23 mouse cellular contexts compared by ENCODE assay signal in the genomic region with DNA sequence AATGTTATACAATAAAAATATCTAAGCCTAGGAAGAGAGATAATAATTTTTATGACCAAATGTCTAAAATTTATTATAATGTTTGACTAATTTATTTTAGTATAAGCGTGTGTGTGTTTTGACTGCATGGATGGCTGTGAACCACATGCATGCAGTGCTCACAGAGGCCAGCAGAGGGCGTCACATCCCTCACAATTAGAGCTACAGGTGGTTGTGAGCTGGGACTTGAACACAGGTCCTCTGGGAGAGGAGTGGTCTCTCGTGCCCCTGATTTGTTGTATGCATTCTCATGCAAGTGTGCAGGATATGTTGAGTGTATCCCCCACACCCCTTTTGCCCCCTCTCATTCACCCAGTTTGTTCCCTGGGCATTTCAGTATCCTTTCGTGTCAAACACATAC. TPM values are rescaled to one million over a fixed set of nuclear protein-coding genes. Genes with fewer than 3 reads are reported as not detected.
DNase-seq lines count a peak whose midpoint lies in the region; ATAC-seq and TF ChIP-seq lines count a peak whose summit lies in the region.
"Had no signal": no experiment of that assay in that cellular context is flagged by ENCODE, and none has a peak within 500 bp of the region (broad histone marks: within the 10 kb centered on the region; RNA-seq: fewer than 3 reads in every experiment).

No protein-coding gene starts in this region.

- DNase-seq in gastrocnemius, adult 2 months = no peak
- DNase-seq in gastrocnemius, adult 18-20 months (ENCODE audit: low spot score) = no peak
- DNase-seq in liver, postnatal 0 days = no peak
- DNase-seq in liver, embryonic 11.5 days (ENCODE audit: low spot score) = no peak
- DNase-seq in left cerebral cortex, postnatal 4 days = no peak
- DNase-seq in left cerebral cortex, postnatal 10 days (ENCODE audit: extremely low spot score in 1 of 2, low spot score in 2 of 2) = no peak
- DNase-seq: adrenal gland, postnatal 14 days; gastrocnemius, postnatal 36 days; kidney, adult 18-20 months; liver, embryonic 13.5 days had no signal

- TF ChIP-seq CTCF in gastrocnemius, adult 2 months (IDR thresholded peaks at IDR 0.05) = peak; percentile 30; the same call in 1 of the 2 replicates
- TF ChIP-seq CTCF in liver, postnatal 0 days (IDR thresholded peaks at IDR 0.05; ENCODE audit: low read depth) = peak; percentile 58
- peak; percentile 66 for TF ChIP-seq CTCF in E14TG2a.4 (conservative IDR thresholded peaks at IDR 0.05; ENCODE audit: low read length)
- TF ChIP-seq CTCF in cortical plate, adult 2 months (IDR thresholded peaks at IDR 0.05; ENCODE audit: extremely low read depth, insufficient read depth, low read length) = 0 out of 2 replicates have a peak, but pooled peaks have one; percentile 3

- no peaks in the 10 kb centered on the region for H3K4me1 ChIP-seq in liver, postnatal 0 days (ENCODE audit: insufficient read depth)
- peaks cover 4% of the 10 kb centered on the region; the same call in 1 of the 2 replicates for H3K4me1 ChIP-seq in liver, embryonic 11.5 days (replicated peaks; ENCODE audit: control insufficient read depth, insufficient read depth, low read length)
- peaks cover 44% of the 10 kb centered on the region for H3K4me1 ChIP-seq in E14TG2a.4 (replicated peaks; ENCODE audit: low read depth, low read length)
- no peaks in the 10 kb centered on the region; the same call in 1 of the 2 replicates for H3K4me1 ChIP-seq in cortical plate, adult 2 months (ENCODE audit: control insufficient read depth, insufficient read depth, low read length)
- H3K4me1 ChIP-seq: embryonic facial prominence, embryonic 15.5 days; liver, embryonic 13.5 days had no signal

- intact Hi-C loops in gastrocnemius, adult 2 months (cut with DNase I) = no loop called here
- intact Hi-C loops in left cerebral cortex, postnatal 4 days (cut with DNase I) = no loop called here
- intact Hi-C loops in left cerebral cortex, postnatal 10 days (cut with DNase I) = no loop called here

- no peak overlapping the region for H3K9ac ChIP-seq in liver, postnatal 0 days (replicated peaks)
- no peak overlapping the region for H3K9ac ChIP-seq in liver, embryonic 11.5 days (ENCODE audit: low read depth, low read length)
- H3K9ac ChIP-seq: embryonic facial prominence, embryonic 15.5 days; liver, embryonic 13.5 days; neural tube, embryonic 12.5 days had no signal

- no peaks in the 10 kb centered on the region for H3K9me3 ChIP-seq in liver, postnatal 0 days (ENCODE audit: low read length)
- H3K9me3 ChIP-seq in liver, embryonic 11.5 days (ENCODE audit: control insufficient read depth, low read length) = no peaks in the 10 kb centered on the region
- no peaks in the 10 kb centered on the region for H3K9me3 ChIP-seq in E14TG2a.4 (ENCODE audit: low read length)
- H3K9me3 ChIP-seq: embryonic facial prominence, embryonic 15.5 days; hindbrain, embryonic 10.5 days; liver, embryonic 13.5 days; neural tube, embryonic 12.5 days had no signal

- no peak overlapping the region for H3K4me3 ChIP-seq in gastrocnemius, adult 2 months
- no peak overlapping the region for H3K4me3 ChIP-seq in liver, postnatal 0 days (ENCODE audit: low read depth, low read length)
- H3K4me3 ChIP-seq in liver, embryonic 11.5 days (ENCODE audit: low read depth, low read length) = no peak overlapping the region
- H3K4me3 ChIP-seq in E14TG2a.4 (replicated peaks; ENCODE audit: low read length) = no peak overlapping the region
- no peak overlapping the region for H3K4me3 ChIP-seq in cortical plate, adult 2 months (ENCODE audit: insufficient read depth, low read length)
- H3K4me3 ChIP-seq: embryonic facial prominence, embryonic 15.5 days; hindbrain, embryonic 10.5 days; liver, embryonic 13.5 days; neural tube, embryonic 12.5 days had no signal

- no peak overlapping the region for H3K4me2 ChIP-seq in liver, postnatal 0 days (ENCODE audit: low read depth, low read length)
- no peak overlapping the region for H3K4me2 ChIP-seq in liver, embryonic 11.5 days
- H3K4me2 ChIP-seq: embryonic facial prominence, embryonic 15.5 days; liver, embryonic 13.5 days; neural tube, embryonic 12.5 days had no signal

- H3K27ac ChIP-seq in gastrocnemius, adult 2 months = no peak overlapping the region
- H3K27ac ChIP-seq in liver, postnatal 0 days (ENCODE audit: low read depth) = no peak overlapping the region
- H3K27ac ChIP-seq in liver, embryonic 11.5 days (ENCODE audit: low read depth, low read length) = no peak overlapping the region
- H3K27ac ChIP-seq in cortical plate, adult 2 months (ENCODE audit: insufficient read depth, low read length) = no peak overlapping the region
- H3K27ac ChIP-seq: embryonic facial prominence, embryonic 15.5 days; hindbrain, embryonic 10.5 days; liver, embryonic 13.5 days; neural tube, embryonic 12.5 days had no signal

- no peak for TF ChIP-seq POLR2A in cortical plate, adult 2 months (IDR thresholded peaks at IDR 0.05; ENCODE audit: extremely low read depth, insufficient read depth, low read length)

- TF ChIP-seq EP300 in liver, postnatal 0 days (IDR thresholded peaks at IDR 0.05; ENCODE audit: low read depth) = no peak

- H3K36me3 ChIP-seq in liver, postnatal 0 days (replicated peaks; ENCODE audit: insufficient read depth, low read length) = no peaks in the 10 kb centered on the region
- no peaks in the 10 kb centered on the region for H3K36me3 ChIP-seq in liver, embryonic 11.5 days (ENCODE audit: control insufficient read depth, insufficient read depth, low read length)
- H3K36me3 ChIP-seq in E14TG2a.4 (ENCODE audit: insufficient read depth, low read length) = no peaks in the 10 kb centered on the region
- H3K36me3 ChIP-seq: embryonic facial prominence, embryonic 15.5 days; hindbrain, embryonic 10.5 days; liver, embryonic 13.5 days; neural tube, embryonic 12.5 days had no signal

- WGBS in liver, postnatal 0 days (ENCODE audit: insufficient replicate concordance) = 62% methylated on average over 4 of the region's 4 CpGs
- WGBS in liver, embryonic 11.5 days = 68% methylated on average over 4 of the region's 4 CpGs

- 0 out of 2 replicates have a peak, but pooled peaks cover 8% of the 10 kb centered on the region for H3K27me3 ChIP-seq in liver, postnatal 0 days (ENCODE audit: insufficient read depth, low read length)
- peaks cover 9% of the 10 kb centered on the region for H3K27me3 ChIP-seq in liver, embryonic 11.5 days (replicated peaks; ENCODE audit: control insufficient read depth, insufficient read depth, low read length)
- H3K27me3 ChIP-seq in E14TG2a.4 (ENCODE audit: insufficient read depth, low read length) = peaks cover 22% of the 10 kb centered on the region

- no peak for ATAC-seq in liver, postnatal 0 days
- no peak for ATAC-seq in liver, embryonic 11.5 days (replicated peaks; ENCODE audit: low FRiP score)
- ATAC-seq: midbrain, embryonic 16.5 days had no signal

RNA-seq across cellular contexts. Expression of a gene that starts 2.9 kb away (rescaled TPM):
- total RNA-seq in gastrocnemius, adult 2 months (2021) = under 1 TPM in 1 of 2 experiments, not detected in 1; 0.39 TPM
- total RNA-seq in gastrocnemius, adult 18-20 months (2021) = under 1 TPM; 0.32 to 0.36 TPM
- 0.28 and 0.37 TPM in 2 replicates for polyA plus RNA-seq in liver, postnatal 0 days (2015; fragmentation: Nextera tagmentation; extraction: Ambion mirVana)
- polyA plus RNA-seq in liver, embryonic 11.5 days (2014; fragmentation: Nextera tagmentation; extraction: Ambion mirVana) = 0.40 and 0.45 TPM in 2 replicates
- 2.7 and 3.0 TPM in 2 replicates for polyA plus RNA-seq in cortical plate, adult 2 months (2012; rRNA removed)
- 1 to 10 TPM; 1.1 TPM for total RNA-seq in left cerebral cortex, postnatal 4 days (2021)
- total RNA-seq in left cerebral cortex, postnatal 10 days (2021) = under 1 TPM; 0.53 to 0.92 TPM

RNA-seq across cellular contexts. Expression of a gene that starts 12.5 kb away (rescaled TPM):
- not detected for total RNA-seq in gastrocnemius, adult 2 months (2021)
- total RNA-seq in gastrocnemius, adult 18-20 months (2021) = not detected
- not detected in 2 replicates for polyA plus RNA-seq in liver, postnatal 0 days (2015; fragmentation: Nextera tagmentation; extraction: Ambion mirVana)
- polyA plus RNA-seq in liver, embryonic 11.5 days (2014; fragmentation: Nextera tagmentation; extraction: Ambion mirVana) = not detected in 2 replicates
- polyA plus RNA-seq in cortical plate, adult 2 months (2012; rRNA removed) = not detected in 2 replicates
- under 1 TPM in 1 of 2 experiments, not detected in 1; 0.16 TPM for total RNA-seq in left cerebral cortex, postnatal 4 days (2021)
- not detected for total RNA-seq in left cerebral cortex, postnatal 10 days (2021)
- total RNA-seq: adrenal gland, postnatal 14 days; gastrocnemius, postnatal 36 days; left cerebral cortex, adult 8-10 months; megakaryocyte progenitor cell, adult 5-6 weeks had no signal
- polyA plus RNA-seq: C2C12; heart, embryonic 14.5 days; large intestine, adult 2 months; liver, embryonic 13.5 days; stomach, embryonic 14.5 days; urinary bladder, adult 2 months had no signal

Comparison
In these comparisons a context has a peak if more than half of its experiments do, and no peak if none do; other contexts are left out.
1. CTCF ChIP-seq: peak in every context shown above with its lines; median percentile 66 in E14TG2a.4; 58 in liver, postnatal 0 days; 30 in gastrocnemius, adult 2 months; 3 in cortical plate, adult 2 months.